Mouse (Mus musculus) forebrain, embryonic 14.5 days (tissue): ENCODE data around the gene Sgcd. TPM values are rescaled to one million over a fixed set of nuclear protein-coding genes. Genes with fewer than 3 reads are reported as not detected.
A peak's percentile ranks its signal among the peaks of the same experiment; 100 is the strongest.

ENCODE experiments used
- ATAC-seq: fragments of 200-750 bp; cut with Nextera tagmentation; 2 replicates; pipeline ENCODE4 v1.8.0; 2017; ENCODE audit warnings: mild to moderate bottlenecking, moderate library complexity
- DNase-seq: peaks from one replicate; pipeline ENCODE4 v3.0.0-alpha.2; 2015; ENCODE audit warnings: low spot score
- H3K27ac ChIP-seq: fragments of 300-500 bp; sonication (generic); 2 replicates; pipeline ENCODE4 v1.5.1; 2014; ENCODE audit warnings: low read depth, mild to moderate bottlenecking, control low read depth, low read length, moderate library complexity
- H3K27me3 ChIP-seq: fragments of 300-500 bp; sonication (generic); replicated peaks from 2 replicates; pipeline ENCODE4 v1.6.1; 2014; ENCODE audit warnings: low read length, control low read depth, mixed read lengths; ENCODE audit not compliant: control insufficient read depth, insufficient read depth
- H3K36me3 ChIP-seq: fragments of 300-500 bp; sonication (generic); 2 replicates; pipeline ENCODE4 v1.6.1; 2014; ENCODE audit warnings: low read length, control low read depth; ENCODE audit not compliant: control insufficient read depth, insufficient read depth
- H3K4me1 ChIP-seq: fragments of 300-500 bp; sonication (generic); 2 replicates; pipeline ENCODE4 v1.6.1; 2014; ENCODE audit warnings: antibody characterized with exemption, low read length, control low read depth; ENCODE audit not compliant: control insufficient read depth, insufficient read depth
- H3K4me2 ChIP-seq: fragments of 300-500 bp; sonication (generic); 2 replicates; pipeline ENCODE4 v1.6.1; 2014; ENCODE audit warnings: mild to moderate bottlenecking, control low read depth, low read length
- H3K4me3 ChIP-seq: fragments of 300-500 bp; sonication (generic); 2 replicates; pipeline ENCODE4 v1.5.1; 2014; ENCODE audit warnings: low read depth, low read length, control low read depth
- H3K9ac ChIP-seq: fragments of 300-500 bp; sonication (generic); 2 replicates; pipeline ENCODE4 v1.6.1; 2014; ENCODE audit warnings: mild to moderate bottlenecking, low read length, control low read depth, moderate library complexity
- H3K9me3 ChIP-seq: fragments of 300-500 bp; sonication (generic); replicated peaks from 2 replicates; pipeline ENCODE4 v1.6.1; 2016; ENCODE audit warnings: low read length, control low read depth, mixed read lengths; ENCODE audit not compliant: control insufficient read depth
- WGBS: fragments of 180-500 bp; shearing (Covaris S2); extraction: QIAGEN DNeasy Blood & Tissue Kit; methylation state at CpG from one replicate; pipeline ENCODE4 v1.1.7; 2014; 5-methylcytosine and 5-hydroxymethylcytosine counted together
- polyA plus RNA-seq: library from polyadenylated mRNA; unstranded; fragments of >200 nt; fragmentation: Nextera tagmentation; extraction: Ambion mirVana; gene quantifications from 2 replicates; pipeline ENCODE4 v1.2.1, GENCODE M21; 2014

Sgcd gene
- polyA plus RNA-seq, 1 experiment from 2014 or later: 0.91 TPM

- Histone ChIP-seq H3K36me3 (no peaks in the 10 kb centered on the region), H3K27ac (no peak overlapping the region), H3K27me3 (no peaks in the 10 kb centered on the region), H3K9me3 (no peaks in the 10 kb centered on the region), H3K4me1 (no peaks in the 10 kb centered on the region), H3K9ac (no peak overlapping the region), H3K4me2 (no peak overlapping the region), H3K4me3 (no peak overlapping the region)
- WGBS: 88% methylated on average over 1 of the region's 1 CpGs
- DNase-seq: no peak
- ATAC-seq: no peak
Observed at GRCm38 (mm10) chr11:47139271-47139670, 849.5 kb downstream of the Sgcd start.

GRCm38 (mm10) chr11:47132410-47132809, 856.4 kb downstream of the Sgcd start:
- Histone ChIP-seq H3K36me3 (no peaks in the 10 kb centered on the region), H3K4me2 (no peak overlapping the region), H3K9ac (no peak overlapping the region), H3K9me3 (no peaks in the 10 kb centered on the region), H3K4me1 (no peaks in the 10 kb centered on the region), H3K27ac (no peak overlapping the region), H3K4me3 (no peak overlapping the region), H3K27me3 (no peaks in the 10 kb centered on the region)
- ATAC-seq: no peak
- DNase-seq: no peak
- 88% methylated on average over 6 of the region's 6 CpGs for WGBS

GRCm38 (mm10) chr11:47130432-47130831, 858.3 kb downstream of the Sgcd start:
- H3K27me3 ChIP-seq: no peaks in the 10 kb centered on the region
- H3K27ac ChIP-seq: no peak overlapping the region
- DNase-seq (no peak), ATAC-seq (no peak)
- no peaks in the 10 kb centered on the region for H3K4me1 ChIP-seq
- H3K9ac ChIP-seq: no peak overlapping the region
- no peak overlapping the region for H3K4me2 ChIP-seq
- H3K4me3 ChIP-seq: no peak overlapping the region
- no peaks in the 10 kb centered on the region for H3K9me3 ChIP-seq
- H3K36me3 ChIP-seq: no peaks in the 10 kb centered on the region
- 69% methylated on average over 3 of the region's 3 CpGs for WGBS

GRCm38 (mm10) chr11:47129992-47130391, 858.8 kb downstream of the Sgcd start:
- Histone ChIP-seq H3K9me3 (no peaks in the 10 kb centered on the region), H3K4me1 (no peaks in the 10 kb centered on the region), H3K9ac (no peak overlapping the region), H3K27ac (no peak overlapping the region), H3K4me2 (no peak overlapping the region), H3K36me3 (no peaks in the 10 kb centered on the region), H3K27me3 (no peaks in the 10 kb centered on the region), H3K4me3 (no peak overlapping the region)
- ATAC-seq (no peak), DNase-seq (no peak)
- 75% methylated on average over 7 of the region's 7 CpGs for WGBS

- Histone ChIP-seq H3K9ac (no peak overlapping the region), H3K4me1 (no peaks in the 10 kb centered on the region), H3K27me3 (no peaks in the 10 kb centered on the region), H3K9me3 (no peaks in the 10 kb centered on the region), H3K36me3 (no peaks in the 10 kb centered on the region), H3K27ac (no peak overlapping the region), H3K4me2 (no peak overlapping the region), H3K4me3 (no peak overlapping the region)
- 93% methylated on average over 1 of the region's 1 CpGs for WGBS
- no peak for ATAC-seq
- no peak for DNase-seq
Observed at GRCm38 (mm10) chr11:47129166-47129565, 859.6 kb downstream of the Sgcd start.

GRCm38 (mm10) chr11:47128331-47128730, 860.4 kb downstream of the Sgcd start:
- Histone ChIP-seq H3K4me3 (no peak overlapping the region), H3K9me3 (no peaks in the 10 kb centered on the region), H3K4me1 (no peaks in the 10 kb centered on the region), H3K36me3 (no peaks in the 10 kb centered on the region), H3K27ac (no peak overlapping the region), H3K9ac (no peak overlapping the region), H3K4me2 (no peak overlapping the region), H3K27me3 (no peaks in the 10 kb centered on the region)
- WGBS: 66% methylated on average over 3 of the region's 3 CpGs
- ATAC-seq (no peak), DNase-seq (no peak)

- Histone ChIP-seq H3K4me2 (no peak overlapping the region), H3K27me3 (no peaks in the 10 kb centered on the region), H3K27ac (no peak overlapping the region), H3K4me1 (no peaks in the 10 kb centered on the region), H3K9ac (no peak overlapping the region), H3K4me3 (no peak overlapping the region), H3K36me3 (no peaks in the 10 kb centered on the region), H3K9me3 (no peaks in the 10 kb centered on the region)
- ATAC-seq (no peak), DNase-seq (no peak)
- 91% methylated on average over 1 of the region's 1 CpGs for WGBS
Observed at GRCm38 (mm10) chr11:47120874-47121273, 867.9 kb downstream of the Sgcd start.

GRCm38 (mm10) chr11:47117896-47118295, 870.9 kb downstream of the Sgcd start:
- no peaks in the 10 kb centered on the region for H3K4me1 ChIP-seq
- no peaks in the 10 kb centered on the region for H3K27me3 ChIP-seq
- 22% methylated on average over 2 of the region's 2 CpGs for WGBS
- H3K36me3 ChIP-seq: no peaks in the 10 kb centered on the region
- no peak overlapping the region for H3K4me3 ChIP-seq
- no peak overlapping the region for H3K27ac ChIP-seq
- ATAC-seq (no peak), DNase-seq (peak; percentile 16)
- H3K9ac ChIP-seq: no peak overlapping the region
- H3K4me2 ChIP-seq: no peak overlapping the region
- no peaks in the 10 kb centered on the region for H3K9me3 ChIP-seq

- no peak for ATAC-seq
- Histone ChIP-seq H3K27ac (no peak overlapping the region), H3K9ac (no peak overlapping the region), H3K36me3 (no peaks in the 10 kb centered on the region), H3K27me3 (no peaks in the 10 kb centered on the region), H3K9me3 (no peaks in the 10 kb centered on the region), H3K4me1 (no peaks in the 10 kb centered on the region), H3K4me2 (no peak overlapping the region), H3K4me3 (no peak overlapping the region)
- no peak for DNase-seq
- WGBS: 88% methylated on average over 4 of the region's 4 CpGs
Observed at GRCm38 (mm10) chr11:47114366-47114765, 874.4 kb downstream of the Sgcd start.
